ENCODE assay signal across 8 mouse cellular contexts in the genomic region with DNA sequence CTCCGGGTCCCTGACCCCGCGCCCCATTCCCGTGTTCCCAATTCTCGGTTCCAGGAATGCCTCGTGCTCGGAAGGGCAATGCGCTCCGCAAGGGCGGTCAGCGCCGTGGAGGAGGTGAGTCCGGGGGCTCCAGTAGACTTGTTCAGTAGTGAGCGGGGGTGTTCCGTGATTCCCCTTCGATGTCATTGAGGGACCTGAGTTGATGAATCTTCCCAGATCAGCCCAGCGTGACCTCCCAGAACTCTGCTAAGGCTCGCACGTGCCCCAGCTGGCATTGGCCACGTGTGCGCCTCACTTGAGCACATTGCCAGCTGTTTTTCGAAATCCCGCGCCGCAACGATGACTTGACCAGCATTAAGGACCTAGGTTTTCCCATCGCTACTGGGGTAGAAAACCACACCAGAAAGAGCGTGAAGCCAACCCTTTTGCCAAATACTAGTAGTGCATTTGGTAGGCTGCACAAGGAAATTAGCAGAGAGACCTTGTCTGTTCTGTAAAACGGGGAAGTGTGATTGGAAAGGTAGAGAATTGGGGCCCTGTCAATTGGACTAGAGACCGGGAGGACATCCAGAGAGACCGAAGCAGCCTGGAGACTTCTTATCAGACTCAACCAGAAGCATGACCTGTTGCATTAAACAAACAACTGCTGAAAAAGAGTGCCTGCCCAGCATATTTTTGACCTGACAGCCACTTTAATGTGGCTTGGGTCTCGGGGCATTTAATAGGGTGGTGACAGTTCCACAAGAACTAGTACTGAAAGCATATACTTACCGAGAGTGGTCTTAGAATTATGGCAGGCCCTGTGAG. TPM values are rescaled to one million over a fixed set of nuclear protein-coding genes. Genes with fewer than 3 reads are reported as not detected.
A peak's percentile ranks its signal among the peaks of the same experiment; 100 is the strongest.
DNase-seq lines count a peak whose midpoint lies in the region; ATAC-seq and TF ChIP-seq lines count a peak whose summit lies in the region.

No protein-coding gene starts in this region.

- H3K4me1 ChIP-seq in thymus, adult 2 months (replicated peaks; ENCODE audit: control insufficient read depth, insufficient read depth, low read length) = peaks cover 16% of the 10 kb centered on the region
- H3K4me1 ChIP-seq in hindbrain, embryonic 11.5 days (replicated peaks; ENCODE audit: control insufficient read depth, insufficient read depth, low read length) = peaks cover 5% of the 10 kb centered on the region; the same call in 1 of the 2 replicates
- peaks cover 70% of the 10 kb centered on the region for H3K4me1 ChIP-seq in liver, embryonic 12.5 days
- H3K4me1 ChIP-seq in neural tube, embryonic 14.5 days (ENCODE audit: control insufficient read depth, insufficient read depth, low read length) = peaks cover 6% of the 10 kb centered on the region

- 1% methylated on average over 33 of the region's 33 CpGs for WGBS in thymus, adult 2 months
- 6% methylated on average over 33 of the region's 33 CpGs for WGBS in hindbrain, embryonic 11.5 days
- under 1% methylated on average over 33 of the region's 33 CpGs for WGBS in liver, embryonic 12.5 days (ENCODE audit: insufficient replicate concordance)
- WGBS in neural tube, embryonic 14.5 days = 5% methylated on average over 33 of the region's 33 CpGs

- peak; percentile 69 for DNase-seq in adrenal gland, postnatal 10 days
- DNase-seq in adrenal gland, adult 18-20 months (ENCODE audit: low spot score in 2 of 2) = no peak
- DNase-seq in thymus, adult 2 months = no peak
- no peak for DNase-seq in thymus, postnatal 4 days
- DNase-seq in hindbrain, embryonic 11.5 days (ENCODE audit: low spot score) = no peak
- DNase-seq in layer of hippocampus, adult 18-20 months (ENCODE audit: low spot score in 2 of 2) = no peak

- no peak for ATAC-seq in hindbrain, embryonic 11.5 days (ENCODE audit: low FRiP score)
- ATAC-seq in liver, embryonic 12.5 days = peak; percentile 17
- peak; percentile 54; the same call in 1 of the 2 replicates for ATAC-seq in neural tube, embryonic 14.5 days (ENCODE audit: low read depth)

- H3K9me3 ChIP-seq in hindbrain, embryonic 11.5 days (ENCODE audit: control insufficient read depth, low read length) = no peaks in the 10 kb centered on the region
- H3K9me3 ChIP-seq in liver, embryonic 12.5 days (replicated peaks) = no peaks in the 10 kb centered on the region
- no peaks in the 10 kb centered on the region for H3K9me3 ChIP-seq in neural tube, embryonic 14.5 days (ENCODE audit: control insufficient read depth, low read length)

- no peaks in the 10 kb centered on the region for H3K27me3 ChIP-seq in thymus, adult 2 months (ENCODE audit: control insufficient read depth, insufficient read depth, low read length)
- H3K27me3 ChIP-seq in hindbrain, embryonic 11.5 days (ENCODE audit: control insufficient read depth, insufficient read depth, low read length) = no peaks in the 10 kb centered on the region
- H3K27me3 ChIP-seq in liver, embryonic 12.5 days (replicated peaks) = no peaks in the 10 kb centered on the region
- H3K27me3 ChIP-seq in neural tube, embryonic 14.5 days (ENCODE audit: control insufficient read depth, insufficient read depth, low read length) = no peaks in the 10 kb centered on the region

- H3K4me3 ChIP-seq in thymus, adult 2 months (ENCODE audit: control insufficient read depth, insufficient read depth, low read length) = peak overlapping the region; percentile 59
- peak overlapping the region; percentile 59 for H3K4me3 ChIP-seq in hindbrain, embryonic 11.5 days (ENCODE audit: low read depth, low read length)
- H3K4me3 ChIP-seq in liver, embryonic 12.5 days = peak overlapping the region; percentile 82
- H3K4me3 ChIP-seq in neural tube, embryonic 14.5 days (ENCODE audit: low read depth, low read length) = peak overlapping the region; percentile 68

- peak overlapping the region; percentile 91 for H3K4me2 ChIP-seq in hindbrain, embryonic 11.5 days (replicated peaks; ENCODE audit: low read depth, low read length)
- peak overlapping the region; percentile 73 for H3K4me2 ChIP-seq in liver, embryonic 12.5 days
- H3K4me2 ChIP-seq in neural tube, embryonic 14.5 days (ENCODE audit: low read depth, low read length) = peak overlapping the region; percentile 59

- H3K27ac ChIP-seq in thymus, adult 2 months (ENCODE audit: control insufficient read depth, insufficient read depth, low read length) = no peak overlapping the region
- H3K27ac ChIP-seq in hindbrain, embryonic 11.5 days (ENCODE audit: low read depth, low read length) = 0 out of 2 replicates have a peak overlapping the region, but pooled peaks have one; percentile 4
- peak overlapping the region; percentile 99 for H3K27ac ChIP-seq in liver, embryonic 12.5 days
- H3K27ac ChIP-seq in neural tube, embryonic 14.5 days (ENCODE audit: low read depth, low read length) = no peak overlapping the region

- no peak for TF ChIP-seq CTCF in thymus, adult 2 months (IDR thresholded peaks at IDR 0.05; ENCODE audit: borderline replicate concordance, control insufficient read depth, extremely low read depth, insufficient read depth, low read length, poor library complexity)

- H3K36me3 ChIP-seq in thymus, adult 2 months (ENCODE audit: control insufficient read depth, insufficient read depth, low read length) = 0 out of 2 replicates have a peak, but pooled peaks cover 6% of the 10 kb centered on the region
- H3K36me3 ChIP-seq in hindbrain, embryonic 11.5 days (ENCODE audit: control insufficient read depth, insufficient read depth, low read length) = 0 out of 2 replicates have a peak, but pooled peaks cover 2% of the 10 kb centered on the region
- H3K36me3 ChIP-seq in liver, embryonic 12.5 days = peaks cover 69% of the 10 kb centered on the region
- H3K36me3 ChIP-seq in neural tube, embryonic 14.5 days (ENCODE audit: control insufficient read depth, insufficient read depth, low read length) = peaks cover 30% of the 10 kb centered on the region

- H3K9ac ChIP-seq in hindbrain, embryonic 11.5 days (ENCODE audit: low read depth, low read length) = peak overlapping the region; percentile 61; the same call in 1 of the 2 replicates
- peak overlapping the region; percentile 93 for H3K9ac ChIP-seq in liver, embryonic 12.5 days
- peak overlapping the region; percentile 44; the same call in 1 of the 2 replicates for H3K9ac ChIP-seq in neural tube, embryonic 14.5 days (replicated peaks; ENCODE audit: low read depth, low read length)

- TF ChIP-seq POLR2A in thymus, adult 2 months (IDR thresholded peaks at IDR 0.05; ENCODE audit: control insufficient read depth, extremely low read depth, insufficient read depth, low read length, poor library complexity) = no peak

RNA-seq across cellular contexts. Expression of gene Ifrd2, which starts 0.6 kb away (rescaled TPM):
- total RNA-seq in adrenal gland, postnatal 10 days (2021) = 10 to 100 TPM; 37.4 to 40.9 TPM
- total RNA-seq in adrenal gland, adult 18-20 months (2021) = 10 to 100 TPM; 38.0 to 41.1 TPM
- 65.1 and 67.4 TPM in 2 replicates for polyA plus RNA-seq in thymus, adult 2 months (2012; rRNA removed)
- 26.9 and 27.7 TPM in 2 replicates for polyA plus RNA-seq in hindbrain, embryonic 11.5 days (2014; fragmentation: Nextera tagmentation; extraction: Ambion mirVana)
- 171 TPM in 2 replicates for polyA plus RNA-seq in liver, embryonic 12.5 days (2016; fragmentation: Nextera tagmentation; extraction: Ambion mirVana)
- polyA plus RNA-seq in neural tube, embryonic 14.5 days (2014; fragmentation: Nextera tagmentation; extraction: Ambion mirVana) = 15.0 and 17.8 TPM in 2 replicates
- 10 to 100 TPM; 12.5 to 13.2 TPM for total RNA-seq in layer of hippocampus, adult 18-20 months (2021)

RNA-seq across cellular contexts. Expression of gene Hyal3, which starts 7.4 kb away (rescaled TPM):
- total RNA-seq in adrenal gland, postnatal 10 days (2021) = 1 to 10 TPM; 1.0 to 1.2 TPM
- total RNA-seq in adrenal gland, adult 18-20 months (2021) = 1 to 10 TPM; 1.4 to 1.7 TPM
- 2.4 TPM in 2 replicates for polyA plus RNA-seq in thymus, adult 2 months (2012; rRNA removed)
- polyA plus RNA-seq in hindbrain, embryonic 11.5 days (2014; fragmentation: Nextera tagmentation; extraction: Ambion mirVana) = 0.18 and 0.39 TPM in 2 replicates
- polyA plus RNA-seq in liver, embryonic 12.5 days (2016; fragmentation: Nextera tagmentation; extraction: Ambion mirVana) = 0.99 and 1.2 TPM in 2 replicates
- 1.5 and 2.1 TPM in 2 replicates for polyA plus RNA-seq in neural tube, embryonic 14.5 days (2014; fragmentation: Nextera tagmentation; extraction: Ambion mirVana)
- 1 to 10 TPM; 1.1 to 1.4 TPM for total RNA-seq in layer of hippocampus, adult 18-20 months (2021)

RNA-seq across cellular contexts. Expression of gene Naa80, which starts 9.3 kb away (rescaled TPM):
- total RNA-seq in adrenal gland, postnatal 10 days (2021) = 10 to 100 TPM; 17.7 to 20.6 TPM
- total RNA-seq in adrenal gland, adult 18-20 months (2021) = 10 to 100 TPM; 13.3 to 16.5 TPM
- polyA plus RNA-seq in thymus, adult 2 months (2012; rRNA removed) = 102 and 103 TPM in 2 replicates
- polyA plus RNA-seq in hindbrain, embryonic 11.5 days (2014; fragmentation: Nextera tagmentation; extraction: Ambion mirVana) = 10.5 and 11.3 TPM in 2 replicates
- polyA plus RNA-seq in liver, embryonic 12.5 days (2016; fragmentation: Nextera tagmentation; extraction: Ambion mirVana) = 12.5 and 12.9 TPM in 2 replicates
- 13.3 and 15.6 TPM in 2 replicates for polyA plus RNA-seq in neural tube, embryonic 14.5 days (2014; fragmentation: Nextera tagmentation; extraction: Ambion mirVana)
- total RNA-seq in layer of hippocampus, adult 18-20 months (2021) = 10 to 100 TPM; 10.7 to 13.5 TPM

RNA-seq across cellular contexts. Expression of gene Hyal1, which starts 11.3 kb away (rescaled TPM):
- 1 to 10 TPM; 8.9 to 9.3 TPM for total RNA-seq in adrenal gland, postnatal 10 days (2021)
- 10 to 100 TPM in 1 of 2 experiments, 1 to 10 TPM in 1; 9.2 to 15.7 TPM for total RNA-seq in adrenal gland, adult 18-20 months (2021)
- polyA plus RNA-seq in thymus, adult 2 months (2012; rRNA removed) = 8.3 and 10.9 TPM in 2 replicates
- polyA plus RNA-seq in hindbrain, embryonic 11.5 days (2014; fragmentation: Nextera tagmentation; extraction: Ambion mirVana) = 3.6 and 4.4 TPM in 2 replicates
- 3.6 and 3.9 TPM in 2 replicates for polyA plus RNA-seq in liver, embryonic 12.5 days (2016; fragmentation: Nextera tagmentation; extraction: Ambion mirVana)
- 3.1 and 4.7 TPM in 2 replicates for polyA plus RNA-seq in neural tube, embryonic 14.5 days (2014; fragmentation: Nextera tagmentation; extraction: Ambion mirVana)
- 1 to 10 TPM; 5.1 to 7.3 TPM for total RNA-seq in layer of hippocampus, adult 18-20 months (2021)

RNA-seq across cellular contexts. Expression of gene Hyal2, which starts 20.3 kb away (rescaled TPM):
- total RNA-seq in adrenal gland, postnatal 10 days (2021) = 10 to 100 TPM; 40.2 to 47.6 TPM
- 10 to 100 TPM; 34.1 to 45.3 TPM for total RNA-seq in adrenal gland, adult 18-20 months (2021)
- 35.6 and 39.8 TPM in 2 replicates for polyA plus RNA-seq in thymus, adult 2 months (2012; rRNA removed)
- polyA plus RNA-seq in hindbrain, embryonic 11.5 days (2014; fragmentation: Nextera tagmentation; extraction: Ambion mirVana) = 116 and 123 TPM in 2 replicates
- polyA plus RNA-seq in liver, embryonic 12.5 days (2016; fragmentation: Nextera tagmentation; extraction: Ambion mirVana) = 53.9 and 57.6 TPM in 2 replicates
- polyA plus RNA-seq in neural tube, embryonic 14.5 days (2014; fragmentation: Nextera tagmentation; extraction: Ambion mirVana) = 60.3 and 70.0 TPM in 2 replicates
- total RNA-seq in layer of hippocampus, adult 18-20 months (2021) = 10 to 100 TPM; 15.8 to 16.6 TPM

Comparison
In these comparisons a context has a peak if more than half of its experiments do, and no peak if none do; other contexts are left out.
1. H3K27ac ChIP-seq: peak in hindbrain, embryonic 11.5 days (single experiment) and liver, embryonic 12.5 days (single experiment); none in thymus, adult 2 months (single experiment) and neural tube, embryonic 14.5 days (single experiment).
2. Peak in every context shown above with its lines, with median percentiles within 50 percentile points of each other: H3K4me3 ChIP-seq, H3K4me2 ChIP-seq and H3K9ac ChIP-seq.